Mouse (Mus musculus): ENCODE measurements around the gene Haspin. TPM values are rescaled to one million over a fixed set of nuclear protein-coding genes. Genes with fewer than 3 reads are reported as not detected.

Gene Haspin
- total and polyA plus RNA-seq, 3 experiments = 26.9 to 28.3 TPM; not detected in 1

GRCm38 (mm10) chr11:73161616-73162015, 23.5 kb upstream of the Haspin start:
- Histone ChIP-seq H3K4me3 (ENCODE audit: control insufficient read depth in 1 of 2, insufficient read depth in 1 of 2, low read depth in 2 of 2, low read length in 2 of 2) (no peak overlapping the region), H3K9ac (ENCODE audit: control insufficient read depth, low read depth, low read length, poor library complexity, severe bottlenecking) (no peak overlapping the region), H3K4me1 (ENCODE audit: control insufficient read depth in 1 of 2, insufficient read depth in 2 of 2, low read length in 2 of 2) (no peaks in the 10 kb centered on the region), H3K27me3 (ENCODE audit: control insufficient read depth in 1 of 2, insufficient read depth in 2 of 2, low read length in 2 of 2) (no peaks in the 10 kb centered on the region; a peak in 1 of 4 replicates), H3K9me3 (replicated peaks; ENCODE audit: insufficient read depth, low read length) (no peaks in the 10 kb centered on the region), H3K36me3 (ENCODE audit: control insufficient read depth in 1 of 2, insufficient read depth in 2 of 2, low read length in 2 of 2) (no peaks in the 10 kb centered on the region), H3K79me2 (ENCODE audit: control insufficient read depth, insufficient read depth, low read length, poor library complexity) (no peaks in the 10 kb centered on the region), H3K27ac (ENCODE audit: control insufficient read depth, low read depth, low read length) (no peak overlapping the region)
- no peak for TF ChIP-seq UBTF (IDR thresholded peaks at IDR 0.05; ENCODE audit: borderline replicate concordance, insufficient read depth, low read depth, low read length)
- no peak for DNase-seq (ENCODE audit: low read depth, low spot score)

GRCm38 (mm10) chr11:73160811-73161200, 22.7 kb upstream of the Haspin start:
- H3K79me2 ChIP-seq (ENCODE audit: control insufficient read depth, insufficient read depth, low read length, poor library complexity) = no peaks in the 10 kb centered on the region
- H3K27me3 ChIP-seq (ENCODE audit: control insufficient read depth in 1 of 2, insufficient read depth in 2 of 2, low read length in 2 of 2) = no peaks in the 10 kb centered on the region; a peak in 1 of 4 replicates
- H3K9ac ChIP-seq (ENCODE audit: control insufficient read depth, low read depth, low read length, poor library complexity, severe bottlenecking) = no peak overlapping the region
- DNase-seq (ENCODE audit: low read depth, low spot score) = no peak
- H3K36me3 ChIP-seq (ENCODE audit: control insufficient read depth in 1 of 2, insufficient read depth in 2 of 2, low read length in 2 of 2) = no peaks in the 10 kb centered on the region
- H3K9me3 ChIP-seq (replicated peaks; ENCODE audit: insufficient read depth, low read length) = no peaks in the 10 kb centered on the region
- H3K4me3 ChIP-seq (ENCODE audit: control insufficient read depth in 1 of 2, insufficient read depth in 1 of 2, low read depth in 2 of 2, low read length in 2 of 2) = no peak overlapping the region
- H3K27ac ChIP-seq (ENCODE audit: control insufficient read depth, low read depth, low read length) = no peak overlapping the region
- no peaks in the 10 kb centered on the region for H3K4me1 ChIP-seq (ENCODE audit: control insufficient read depth in 1 of 2, insufficient read depth in 2 of 2, low read length in 2 of 2)
- TF ChIP-seq SIN3A (IDR thresholded peaks at IDR 0.05; ENCODE audit: low read length) = no peak
- no peak for TF ChIP-seq CHD1 (IDR thresholded peaks at IDR 0.05; ENCODE audit: low read depth, low read length)

GRCm38 (mm10) chr11:73159957-73160810, 22.1 kb upstream of the Haspin start, which contains the start of gene P2rx5:
TSS of gene P2rx5 (plus strand) at chr11:73160421.
- Histone ChIP-seq H3K27ac (ENCODE audit: control insufficient read depth, low read depth, low read length) (no peak within 1 kb of the TSS), H3K4me1 (ENCODE audit: control insufficient read depth in 1 of 2, insufficient read depth in 2 of 2, low read length in 2 of 2) (no peaks in the 10 kb centered on the region), H3K36me3 (ENCODE audit: control insufficient read depth in 1 of 2, insufficient read depth in 2 of 2, low read length in 2 of 2) (no peaks in the 10 kb centered on the region), H3K27me3 (ENCODE audit: control insufficient read depth in 1 of 2, insufficient read depth in 2 of 2, low read length in 2 of 2) (peaks cover 0 to 1% of the 10 kb centered on the region in 2 experiments; a peak in 1 of 4 replicates), H3K79me2 (ENCODE audit: control insufficient read depth, insufficient read depth, low read length, poor library complexity) (no peaks in the 10 kb centered on the region), H3K9me3 (replicated peaks; ENCODE audit: insufficient read depth, low read length) (no peaks in the 10 kb centered on the region), H3K4me3 (ENCODE audit: control insufficient read depth in 1 of 2, insufficient read depth in 1 of 2, low read depth in 2 of 2, low read length in 2 of 2) (no peak within 1 kb of the TSS), H3K9ac (ENCODE audit: control insufficient read depth, low read depth, low read length, poor library complexity, severe bottlenecking) (no peak within 1 kb of the TSS)
- TF ChIP-seq SMC3 (IDR thresholded peaks at IDR 0.05; ENCODE audit: low read depth, low read length) (no peak), KAT2A (conservative IDR thresholded peaks at IDR 0.05; ENCODE audit: low read depth, low read length) (no peak), RCOR1 (IDR thresholded peaks at IDR 0.05; ENCODE audit: low read depth, low read length) (no peak), USF1 (IDR thresholded peaks at IDR 0.05; ENCODE audit: low read depth, low read length) (no peak), ELF1 (IDR thresholded peaks at IDR 0.05; ENCODE audit: low read depth, low read length) (no peak), MAZ (IDR thresholded peaks at IDR 0.05; ENCODE audit: low read depth, low read length) (no peak), POLR2AphosphoS2 (IDR thresholded peaks at IDR 0.05; ENCODE audit: low read length) (no peak), BHLHE40 (IDR thresholded peaks at IDR 0.05; ENCODE audit: borderline replicate concordance, low read depth, low read length) (no peak), ZNF384 (IDR thresholded peaks at IDR 0.05; ENCODE audit: low read depth, low read length) (no peak)
- DNase-seq (ENCODE audit: low read depth, low spot score) = no peak
